Mouse (Mus musculus) CD4-positive, CD25-positive, alpha-beta regulatory T cell, adult 4 months (primary cell): ENCODE measurements at regions not wholly inside any gene's neighbourhood (a gene's known extent, or its start where the extent isn't known, plus 50 kb on each side); places are given as distances from the start of the nearest gene placed in this dataset.

Source experiments
- ATAC-seq: one replicate; pipeline ENCODE4 v1.8.0; 2017

DNA sequence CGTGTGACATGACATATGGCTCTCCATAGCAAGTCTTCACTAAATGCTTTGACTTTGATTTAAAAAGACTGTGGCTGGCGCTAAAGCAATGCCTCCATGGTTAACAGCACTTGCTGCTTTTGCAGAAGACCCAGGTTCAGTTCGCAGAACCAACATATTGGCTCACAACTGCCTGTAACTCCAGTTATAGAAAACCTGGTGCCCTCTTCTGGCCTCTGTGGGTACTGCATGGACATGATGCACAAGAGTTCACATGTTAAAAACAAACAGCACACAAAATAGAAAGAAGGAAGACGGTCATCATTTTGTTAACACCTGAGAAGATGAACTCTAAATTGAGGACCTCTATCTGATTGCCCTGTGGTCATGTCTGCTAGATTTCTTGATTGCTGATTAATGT lies 423.8 kb downstream of the Rwdd3 start:
- no peak for ATAC-seq

DNA sequence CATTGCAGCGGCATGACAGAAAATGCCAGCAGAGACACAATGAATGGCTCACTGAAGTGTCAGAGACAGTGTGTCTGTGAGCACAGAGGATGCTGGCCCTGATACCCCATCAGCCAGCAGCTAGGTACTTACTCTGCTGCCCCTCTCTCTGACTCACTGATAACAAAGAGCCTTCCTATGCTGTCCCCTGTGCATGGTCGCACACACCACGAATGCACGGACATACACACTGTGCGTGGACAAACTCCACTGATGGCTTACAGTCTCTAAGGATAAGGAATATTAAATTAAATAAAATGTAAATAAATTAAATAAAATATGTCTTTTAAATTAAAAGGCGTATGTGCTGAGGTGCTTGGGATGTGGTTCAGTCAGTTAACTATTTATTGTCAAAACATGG lies 438.2 kb downstream of the Rwdd3 start:
- ATAC-seq = no peak

DNA sequence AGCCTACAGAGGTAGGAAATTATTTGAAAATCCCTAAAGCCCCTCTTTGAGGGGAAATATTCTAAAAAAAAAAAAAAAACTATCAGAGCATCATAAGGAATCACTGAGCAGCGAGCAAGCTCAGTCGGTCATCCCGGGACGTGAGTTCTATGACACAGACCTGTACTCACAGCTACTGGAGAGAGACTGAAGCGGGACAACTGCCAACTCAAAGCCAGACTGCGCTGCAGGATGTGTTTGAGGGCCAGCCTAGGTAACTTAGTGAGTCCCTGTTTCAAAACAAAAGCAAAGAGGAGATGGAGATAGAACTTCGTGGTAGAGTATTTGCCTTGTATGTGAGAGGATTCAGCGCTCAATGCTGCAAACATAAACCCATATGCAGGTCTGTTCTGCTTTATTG lies 439.1 kb downstream of the Rwdd3 start:
- no peak for ATAC-seq

DNA sequence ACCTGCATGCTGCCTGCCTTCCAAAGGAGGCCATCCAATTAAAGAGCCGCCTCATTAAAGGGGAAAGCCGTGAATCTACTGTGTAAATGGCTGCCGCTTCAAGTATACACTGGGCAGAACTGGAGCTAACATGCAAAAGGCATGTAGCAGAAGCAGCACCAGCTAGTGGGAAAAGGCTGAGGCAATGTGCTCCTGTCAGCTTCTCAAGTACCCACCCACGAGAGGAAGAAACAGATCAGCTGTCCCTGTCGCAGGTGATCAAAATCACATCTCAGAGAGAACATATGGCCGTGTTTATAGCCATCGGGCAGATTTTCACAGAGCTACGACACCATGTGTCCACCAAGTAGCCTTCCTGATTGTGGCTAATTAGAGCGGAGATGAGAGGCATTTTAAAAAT lies 440.2 kb downstream of the Rwdd3 start:
- no peak for ATAC-seq

DNA sequence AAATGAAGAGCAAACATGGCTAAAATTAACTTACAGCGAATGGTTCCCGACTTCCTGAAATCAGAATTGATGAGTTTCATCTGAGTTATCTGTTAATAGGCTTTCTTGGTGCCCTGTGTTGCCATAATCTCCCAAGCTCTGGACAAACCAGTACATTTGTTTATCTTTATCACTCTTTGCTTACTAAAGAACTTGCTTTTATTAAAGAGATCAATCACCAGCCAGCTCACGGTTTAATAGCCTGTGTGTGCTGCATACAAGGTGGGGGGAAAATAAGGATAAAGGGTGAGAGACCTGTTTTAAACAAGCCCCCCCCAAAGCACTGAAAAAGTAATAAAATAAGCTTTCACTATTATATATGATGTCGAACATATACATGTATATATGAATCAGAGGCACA lies 441.3 kb downstream of the Rwdd3 start:
- ATAC-seq = no peak

DNA sequence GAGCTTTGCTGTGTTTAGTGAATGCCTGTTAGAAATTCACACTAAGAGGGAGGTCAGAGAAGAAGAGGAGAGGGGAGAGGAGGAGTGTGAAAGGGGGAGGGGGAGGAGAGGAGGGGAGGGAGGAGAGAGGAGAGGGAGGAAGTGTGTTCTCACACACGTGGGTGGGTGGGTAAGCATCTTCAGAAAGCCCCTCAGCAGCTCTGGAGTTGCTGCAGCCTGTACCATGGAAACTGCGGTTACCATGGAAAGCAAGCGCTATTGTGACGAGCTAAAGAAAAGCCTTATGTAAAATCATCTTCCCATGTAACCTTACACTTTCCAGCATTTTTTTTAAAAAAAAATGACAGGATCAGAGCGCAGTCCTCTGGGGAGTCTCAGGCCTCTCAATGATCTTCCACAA lies 441.8 kb downstream of the Rwdd3 start:
- no peak for ATAC-seq

DNA sequence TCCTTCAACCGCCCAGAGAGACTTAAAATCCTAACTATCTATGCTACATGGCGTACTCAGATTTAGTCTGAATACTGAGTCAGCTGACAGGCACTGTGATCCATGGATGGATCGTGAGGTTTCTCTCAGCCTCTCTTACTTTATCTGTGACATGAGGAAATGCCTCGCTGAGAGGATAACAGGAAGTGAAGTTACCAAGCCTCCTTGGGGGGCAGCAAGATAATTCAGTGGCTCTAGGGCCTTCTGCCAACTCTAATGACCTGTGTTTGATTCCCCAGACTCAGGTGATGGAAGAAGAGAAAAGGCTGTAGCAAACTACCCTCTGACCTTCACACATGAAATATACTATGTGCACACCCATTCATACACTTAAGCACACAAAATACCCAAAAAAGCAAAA lies 486.3 kb downstream of the Rwdd3 start:
- no peak for ATAC-seq

DNA sequence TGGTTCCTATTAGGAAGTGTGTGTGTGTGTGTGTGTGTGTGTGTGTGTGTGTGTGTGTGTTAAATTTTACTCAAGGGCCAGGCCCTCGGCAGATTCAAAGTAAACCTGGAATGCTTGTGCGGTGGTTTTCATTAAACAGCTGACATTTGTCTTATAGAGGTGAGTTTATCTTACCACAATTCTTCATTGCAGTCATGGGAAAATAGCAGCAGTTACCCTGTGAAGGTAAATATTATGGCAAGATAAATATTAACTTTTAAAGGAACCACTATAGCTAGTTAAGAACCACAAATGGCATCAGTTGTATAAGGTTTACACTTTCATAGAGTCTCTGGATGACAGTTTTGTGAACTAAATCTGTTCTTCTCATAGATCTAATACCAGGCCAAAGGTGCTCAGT lies 495.6 kb downstream of the Rwdd3 start:
- no peak for ATAC-seq

DNA sequence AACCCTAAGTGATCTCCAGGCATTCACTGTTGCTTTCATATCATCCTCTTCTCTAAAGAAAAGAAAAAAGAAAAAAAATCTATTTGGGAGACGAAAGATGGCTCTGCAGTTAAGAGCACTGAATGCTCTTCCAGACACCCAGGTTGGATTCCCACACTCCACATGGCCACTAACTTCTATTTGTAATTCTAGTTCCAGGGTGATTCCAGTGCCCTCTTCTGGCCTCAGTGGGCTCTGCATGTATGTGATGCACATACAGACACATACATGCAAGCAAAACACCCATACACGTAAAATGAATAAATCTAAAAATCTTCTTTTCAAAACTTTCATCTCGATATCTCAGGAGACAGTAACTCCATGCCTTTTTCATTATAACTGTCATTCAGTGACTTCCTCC lies 502.8 kb downstream of the Rwdd3 start:
- no peak for ATAC-seq

DNA sequence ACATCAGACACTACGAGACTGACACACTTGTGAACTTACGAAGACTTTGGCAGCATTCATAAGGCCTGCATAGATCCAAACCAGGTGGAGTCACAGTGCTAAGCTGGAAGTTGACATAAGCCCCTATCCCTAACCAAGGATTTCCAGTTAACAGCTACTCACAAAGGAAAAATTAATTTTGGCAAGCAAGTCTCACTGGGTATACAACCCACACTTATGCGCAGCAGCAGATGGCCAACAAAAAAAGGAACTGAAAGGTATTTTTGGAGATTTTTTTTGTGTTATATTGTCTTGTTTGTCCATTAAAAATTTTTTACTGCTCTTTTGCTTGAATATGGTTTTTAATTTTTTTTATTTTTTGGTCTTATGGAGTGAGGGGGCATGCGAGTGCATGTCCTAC lies 509.0 kb downstream of the Rwdd3 start:
- ATAC-seq = no peak

DNA sequence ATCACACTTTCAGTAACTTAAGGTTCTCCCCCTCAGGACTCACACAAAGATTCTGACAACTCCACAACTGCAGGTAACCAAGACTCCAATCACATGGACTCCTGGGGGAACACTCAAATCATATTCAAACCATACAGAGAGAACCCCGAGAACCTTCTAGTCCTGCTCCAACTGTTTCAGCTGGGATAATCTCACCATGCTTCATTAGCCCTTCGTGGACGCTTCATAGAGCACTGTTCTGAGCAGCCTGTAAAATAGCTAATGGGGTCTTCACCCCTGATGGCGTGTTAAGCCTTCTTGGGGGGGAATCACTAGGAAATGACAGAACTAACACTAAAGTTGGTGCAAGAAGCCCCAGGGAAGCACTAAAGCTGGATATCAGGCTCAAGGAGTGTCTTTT lies 510.7 kb downstream of the Rwdd3 start:
- no peak for ATAC-seq

DNA sequence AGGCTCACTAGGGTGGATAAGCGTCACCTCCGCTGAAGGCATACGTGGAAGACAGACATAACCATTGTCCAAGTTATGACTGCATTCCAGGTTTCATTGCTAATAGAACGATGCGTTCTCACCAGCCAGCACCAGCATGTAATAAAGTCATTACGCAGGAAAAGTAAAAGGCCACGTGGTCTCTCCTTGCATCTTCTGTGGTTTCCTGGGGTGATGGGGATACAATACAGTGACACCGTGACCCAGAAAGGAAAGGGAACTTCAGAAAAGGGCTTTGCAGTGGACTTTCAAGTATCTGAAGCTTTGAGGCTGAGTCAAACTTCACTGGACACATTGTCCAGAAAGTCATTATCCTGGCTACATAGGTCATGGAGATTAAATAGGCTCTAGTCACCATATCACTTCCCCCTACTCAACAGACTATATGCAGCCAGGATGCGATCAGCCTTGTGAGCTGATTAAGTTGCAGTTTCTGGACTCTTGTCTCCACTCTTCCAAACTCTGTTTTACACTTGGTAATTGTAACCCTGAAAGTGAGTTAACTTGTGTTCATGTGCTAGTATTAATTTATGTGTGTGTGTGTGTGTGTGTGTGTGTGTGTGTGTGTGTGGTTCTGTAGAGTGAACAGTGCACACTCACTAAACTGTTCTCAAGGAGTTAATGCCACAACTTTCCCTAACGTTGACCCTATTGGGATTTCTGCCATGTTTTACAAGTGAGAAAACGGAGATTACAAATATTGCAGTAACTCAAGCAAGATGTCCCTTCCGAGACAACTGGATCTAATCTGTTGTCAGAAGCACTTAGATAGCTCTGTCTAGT lies 522.2 kb downstream of the Rwdd3 start:
- no peak for ATAC-seq

DNA sequence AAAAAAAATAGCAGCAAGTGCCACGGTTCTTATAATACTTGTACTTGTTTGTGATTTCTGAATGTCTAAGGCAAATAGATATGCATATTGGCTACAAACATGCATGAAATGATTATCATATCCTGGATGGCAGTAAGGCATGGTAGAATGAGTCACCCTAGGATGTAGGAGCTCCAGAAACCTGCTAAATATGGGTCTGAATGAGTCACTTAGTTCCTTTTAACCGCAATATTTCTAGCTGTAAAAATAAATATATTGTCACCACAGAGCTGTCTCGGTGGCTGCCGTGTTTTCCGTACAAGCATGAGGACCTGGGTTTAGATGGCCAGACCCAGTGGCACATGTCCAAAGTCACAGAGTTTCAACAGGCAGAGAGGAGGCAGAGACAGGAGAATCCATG lies 523.1 kb downstream of the Rwdd3 start:
- no peak for ATAC-seq

DNA sequence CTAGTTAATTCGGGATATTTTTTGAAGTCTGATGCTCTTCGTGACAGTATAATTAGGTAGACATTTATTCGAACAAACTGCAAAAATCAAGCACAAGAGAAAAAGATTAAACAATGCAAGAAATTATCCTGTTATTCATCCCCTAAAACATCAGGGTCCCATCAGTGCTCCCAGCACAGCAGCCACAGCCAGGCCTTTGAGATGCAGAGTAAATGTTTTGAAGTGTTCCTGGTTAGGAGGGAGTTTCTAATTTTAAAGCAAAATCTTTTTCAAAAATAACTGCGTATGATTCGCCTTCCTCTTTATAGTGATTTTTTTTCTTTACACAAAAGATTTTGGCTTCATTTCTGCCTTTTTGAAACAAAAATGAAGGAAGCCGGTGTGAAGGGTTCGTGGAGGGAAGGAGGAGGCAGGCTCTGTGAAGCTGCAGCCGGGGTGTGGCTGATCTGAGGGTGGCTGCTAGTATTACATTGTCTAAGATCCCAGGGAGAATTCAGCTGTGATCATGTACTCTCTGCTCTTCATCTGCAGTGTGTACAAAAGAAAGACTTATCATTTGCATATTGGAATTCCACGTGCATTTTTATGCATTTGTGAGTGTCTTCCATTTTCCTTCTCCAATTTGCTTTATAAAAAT lies 534.7 kb downstream of the Rwdd3 start:
- ATAC-seq = no peak

DNA sequence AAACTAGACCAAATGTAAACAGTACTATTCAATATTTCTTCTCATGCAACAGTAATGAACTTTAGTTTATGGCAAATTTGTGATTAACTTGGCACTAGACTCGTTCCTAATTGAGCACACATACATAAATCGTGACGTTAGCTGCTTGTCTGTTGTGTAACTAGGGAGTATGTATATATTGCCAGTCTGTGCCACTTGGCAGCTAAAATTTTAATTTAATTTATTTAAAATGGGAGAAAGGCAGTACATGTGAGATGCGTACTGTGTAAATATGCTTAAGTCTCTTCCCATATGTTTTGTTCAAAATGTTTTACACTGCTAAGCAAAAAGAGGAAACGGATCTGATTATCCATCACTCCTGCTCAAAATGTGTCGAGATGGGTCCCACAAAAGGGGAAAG lies 553.1 kb downstream of the Rwdd3 start:
- no peak for ATAC-seq

DNA sequence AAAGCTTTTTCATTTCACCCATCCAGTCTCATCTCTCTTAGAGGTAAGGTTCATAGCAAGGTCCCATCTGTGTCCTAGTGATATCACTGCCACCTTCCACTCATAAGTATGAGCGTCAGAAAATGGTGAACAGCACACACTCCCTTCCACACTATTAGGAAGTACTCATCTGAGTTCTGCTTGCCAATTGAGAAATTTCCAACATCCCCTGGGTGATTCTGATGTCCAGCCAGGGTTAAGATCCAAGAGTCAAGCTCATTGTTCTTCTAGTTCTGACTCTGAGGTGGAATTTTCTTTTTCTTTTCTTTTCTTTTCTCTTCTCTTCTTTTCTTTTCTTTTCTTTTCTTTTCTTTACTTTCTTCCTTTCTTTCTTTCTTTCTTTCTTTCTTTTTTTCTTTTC lies 577.3 kb downstream of the Rwdd3 start:
- ATAC-seq = no peak

DNA sequence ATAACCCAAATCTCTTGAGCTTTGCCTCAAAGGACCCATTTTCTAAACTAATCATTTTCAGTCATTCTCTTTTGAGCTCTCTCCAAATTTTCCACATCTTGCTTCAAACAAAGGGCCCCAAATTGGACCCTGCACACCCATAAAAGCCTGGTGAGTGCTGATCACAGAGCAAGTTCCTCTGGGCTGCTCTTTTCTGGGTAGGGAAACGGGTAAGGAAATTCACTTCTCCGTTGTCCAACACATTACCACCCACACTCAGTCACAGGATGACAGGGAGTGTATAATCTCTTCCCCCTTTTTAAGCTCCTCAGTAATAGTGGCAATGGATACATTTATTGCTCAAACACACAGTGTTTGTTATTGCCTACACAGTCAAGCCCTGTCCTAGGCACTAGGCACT lies 580.3 kb downstream of the Rwdd3 start:
- no peak for ATAC-seq

DNA sequence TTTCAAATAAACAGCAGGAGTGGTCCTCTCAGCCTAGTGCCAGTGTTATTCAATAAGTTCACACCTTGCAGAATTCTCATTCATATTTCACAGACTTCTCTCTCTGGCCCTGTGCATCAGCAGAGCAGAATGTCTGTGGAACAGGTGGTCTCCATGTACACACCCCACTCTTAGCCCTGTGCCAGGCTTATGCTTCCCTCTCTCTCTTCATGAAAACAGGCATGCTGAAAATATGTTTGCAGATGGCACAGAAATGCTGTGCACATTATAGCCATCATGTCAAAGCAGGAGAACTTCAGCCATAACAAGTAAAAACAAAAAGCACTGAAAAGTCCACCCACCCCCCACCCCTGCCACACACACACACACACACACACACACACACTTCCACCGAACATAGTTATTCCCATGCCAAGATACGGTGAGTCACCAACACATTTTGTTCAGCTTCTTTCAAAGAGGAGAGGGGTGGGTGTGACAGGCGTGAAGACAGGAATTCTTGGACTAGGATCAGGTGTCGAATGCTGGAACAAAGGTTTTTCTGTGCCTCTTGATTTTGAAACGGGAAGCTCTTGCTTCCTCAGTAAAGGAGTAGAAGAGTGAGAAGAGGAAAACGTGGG lies 600.6 kb downstream of the Rwdd3 start:
- ATAC-seq = no peak

DNA sequence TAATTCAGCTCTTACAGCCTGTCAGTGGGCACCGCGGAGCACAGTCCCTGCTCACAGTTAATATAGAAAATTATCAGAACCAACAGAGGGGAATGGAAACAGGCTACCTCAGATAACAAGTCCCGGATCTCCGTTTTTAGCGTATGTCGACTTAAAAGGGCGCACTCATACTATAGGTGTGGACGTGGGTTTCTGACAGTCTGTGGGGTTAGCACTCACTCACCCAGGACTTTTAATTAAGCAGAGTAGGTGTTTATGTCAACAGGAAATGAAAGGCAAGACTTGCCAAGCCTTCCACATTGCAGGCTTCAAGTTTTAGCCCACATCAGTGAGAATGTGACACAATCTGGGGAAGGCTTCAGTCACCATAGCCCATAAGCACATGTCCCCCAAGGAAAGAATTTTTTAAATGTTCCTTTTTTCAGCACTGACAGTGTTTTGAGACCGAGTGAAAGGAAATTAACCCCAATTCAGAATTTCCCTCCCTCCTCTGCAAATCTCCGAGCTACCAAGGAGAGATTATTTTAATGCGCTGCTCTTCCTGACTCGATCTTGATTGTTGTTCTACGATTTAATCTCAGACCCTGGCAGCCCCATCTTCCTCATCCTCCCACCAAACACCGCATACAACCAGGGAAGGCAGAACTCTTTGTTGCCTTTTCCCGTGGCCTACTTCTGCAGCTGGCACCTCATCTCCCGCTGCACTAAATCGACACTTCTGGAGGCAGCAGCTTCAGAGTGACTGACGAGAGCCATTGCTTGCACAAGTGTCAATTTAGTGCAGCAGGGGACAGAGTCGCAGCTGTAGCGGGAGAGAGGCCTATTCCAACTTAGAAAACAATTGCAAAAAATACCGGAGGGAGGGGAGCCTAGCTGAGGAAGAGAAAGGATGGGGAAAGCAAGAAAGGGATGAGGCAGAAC lies 629.7 kb downstream of the Rwdd3 start:
- no peak for ATAC-seq

DNA sequence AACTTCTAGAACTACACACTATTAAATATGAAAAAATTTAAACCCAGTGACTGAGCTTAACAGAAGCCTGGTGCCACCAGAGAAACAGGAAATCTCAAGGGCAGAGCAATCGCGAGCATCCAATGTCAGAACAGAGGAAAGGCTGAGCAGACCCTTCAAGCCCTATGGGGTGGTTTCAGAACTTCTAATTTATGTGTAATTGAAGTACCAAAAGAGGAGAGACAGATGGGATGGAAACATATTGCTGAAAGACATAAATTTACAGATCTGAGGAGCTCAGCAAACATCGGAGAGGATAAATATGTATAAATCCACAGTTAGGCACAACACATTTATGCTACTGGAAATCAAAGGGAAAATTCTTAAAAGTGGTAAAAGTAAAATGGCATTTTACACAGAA lies 637.6 kb downstream of the Rwdd3 start:
- ATAC-seq = no peak

DNA sequence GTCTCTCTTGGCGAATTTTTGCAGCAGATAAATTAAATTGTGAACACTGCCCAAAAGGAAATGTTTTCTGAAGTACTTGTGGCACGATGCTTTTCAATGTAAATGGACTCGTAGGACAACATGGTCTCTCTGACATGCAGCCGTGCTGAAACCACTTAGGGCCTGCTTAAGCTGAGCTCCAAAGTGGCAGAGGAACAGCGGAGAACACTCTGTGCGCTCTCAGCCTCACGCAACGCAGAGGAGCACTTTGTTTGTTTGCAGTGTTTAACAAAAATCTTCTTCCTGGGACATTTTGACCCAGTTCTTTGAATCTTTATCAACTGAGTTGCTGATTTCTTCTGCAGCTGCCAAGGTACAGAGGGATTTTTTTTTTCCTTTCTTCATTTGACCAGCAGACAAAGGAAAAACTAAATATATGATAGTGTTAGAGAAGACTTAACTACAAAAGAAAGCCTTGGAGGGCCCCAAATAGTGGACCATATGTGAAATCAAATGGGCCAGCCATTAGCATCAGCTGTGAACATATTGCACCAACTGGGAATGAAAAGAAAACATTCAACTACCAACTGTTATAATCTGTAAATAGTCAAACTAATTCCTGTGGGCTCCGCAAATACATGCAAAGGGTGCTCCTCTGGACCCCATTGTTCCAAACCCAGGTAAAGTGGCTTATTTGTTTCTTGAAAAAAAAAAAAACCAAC lies 639.5 kb downstream of the Rwdd3 start:
- ATAC-seq = no peak

DNA sequence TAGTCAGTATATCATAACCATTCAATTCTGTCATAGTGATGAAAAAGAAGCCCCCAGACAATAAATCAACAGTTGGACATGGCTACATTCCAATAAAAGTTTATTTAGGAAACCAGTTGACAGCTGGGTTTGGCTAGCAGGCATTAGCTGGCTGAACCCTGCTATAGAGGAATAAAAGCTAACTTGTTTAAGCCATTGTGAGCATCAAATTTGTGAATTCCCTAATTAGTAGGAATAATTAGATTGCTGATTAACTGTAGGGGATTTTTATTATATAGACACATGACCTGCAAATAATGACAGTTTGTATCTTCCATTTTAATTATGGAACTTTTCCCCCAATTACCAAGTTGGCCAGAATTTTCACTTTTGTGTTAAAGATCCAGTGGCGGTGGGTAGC lies 659.8 kb downstream of the Rwdd3 start:
- ATAC-seq = no peak

DNA sequence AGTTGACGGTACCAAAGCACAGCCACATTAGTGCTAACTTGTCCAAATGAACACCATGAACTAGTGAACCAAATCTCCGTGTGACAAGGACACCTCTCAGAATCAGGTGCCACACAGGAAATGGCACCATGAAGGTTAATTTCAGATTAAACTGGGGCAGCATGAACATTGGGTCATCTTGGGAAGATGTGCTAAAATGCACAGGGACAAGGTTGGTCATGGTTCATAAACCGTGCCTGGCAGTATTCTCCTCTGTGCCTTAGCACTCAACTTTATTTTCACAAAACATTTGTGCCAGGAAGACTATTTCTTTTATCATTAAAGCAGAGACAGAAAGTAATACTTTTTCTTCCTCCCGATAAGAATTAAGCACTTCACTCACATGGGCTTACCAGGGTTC lies 672.6 kb downstream of the Rwdd3 start:
- no peak for ATAC-seq
